Mouse (Mus musculus) brain, embryonic 14.5 days (tissue): ENCODE data around the gene Cfap126. TPM values are rescaled to one million over a fixed set of nuclear protein-coding genes. Genes with fewer than 3 reads are reported as not detected.
A peak's percentile ranks its signal among the peaks of the same experiment; 100 is the strongest.

Experiments
- DNase-seq: peaks from one replicate; pipeline ENCODE4 v3.0.0-alpha.2; 2011; ENCODE audit warnings: low read depth
- CTCF ChIP-seq: fragments of 200-500 bp; IDR thresholded peaks from 2 replicates; pipeline ENCODE4 v1.5.1; 2012; ENCODE audit warnings: inconsistent platforms, mild to moderate bottlenecking, moderate library complexity, borderline replicate concordance; ENCODE audit not compliant: insufficient read depth, insufficient read length; ENCODE audit errors: extremely low read depth
- POLR2A ChIP-seq: fragments of 200-500 bp; IDR thresholded peaks from 2 replicates; pipeline ENCODE4 v1.6.1; 2012; ENCODE audit warnings: mild to moderate bottlenecking, inconsistent platforms, borderline replicate concordance; ENCODE audit not compliant: poor library complexity, insufficient read depth, insufficient read length, severe bottlenecking; ENCODE audit errors: extremely low read depth
- polyA plus RNA-seq: library from polyadenylated mRNA; depleted of rRNA; stranded (reverse); fragments of >200 nt; gene quantifications from 2 replicates; pipeline ENCODE4 v1.2.3, GENCODE M21; 2012; rRNA removed

Cfap126 gene
- polyA plus RNA-seq, 1 experiment = 16.7 TPM

GRCm38 (mm10) chr1:171156644-171157043, 42.9 kb downstream of the Cfap126 start:
- TF ChIP-seq POLR2A (no peak), CTCF (no peak)
- no peak for DNase-seq

GRCm38 (mm10) chr1:171157965-171158364, 44.2 kb downstream of the Cfap126 start:
- DNase-seq = no peak
- TF ChIP-seq POLR2A (no peak), CTCF (no peak)

- no peak for DNase-seq
These were observed 45.8 kb downstream of the Cfap126 start for GRCm38 (mm10) chr1:171159485-171159975.

GRCm38 (mm10) chr1:171162526-171162925, 48.8 kb downstream of the Cfap126 start:
- TF ChIP-seq POLR2A (no peak), CTCF (no peak)
- no peak for DNase-seq

More at GRCm38 (mm10) chr1:171159485-171159975, 45.8 kb downstream of the Cfap126 start:
- TF ChIP-seq POLR2A (no peak), CTCF (no peak)

GRCm38 (mm10) chr1:171164258-171164657, 50.5 kb downstream of the Cfap126 start:
- DNase-seq = peak; percentile 30
- TF ChIP-seq POLR2A = no peak
- peak; percentile 40; the same call in 1 of the 2 replicates for TF ChIP-seq CTCF

- no peak for TF ChIP-seq CTCF
- no peak for TF ChIP-seq POLR2A
- no peak for DNase-seq
These were observed 52.1 kb downstream of the Cfap126 start for GRCm38 (mm10) chr1:171165629-171166345.

GRCm38 (mm10) chr1:171168906-171169305, 55.2 kb downstream of the Cfap126 start:
- DNase-seq = no peak
- no peak for TF ChIP-seq POLR2A
- no peak for TF ChIP-seq CTCF

GRCm38 (mm10) chr1:171169913-171170312, 56.2 kb downstream of the Cfap126 start:
- TF ChIP-seq CTCF = no peak
- TF ChIP-seq POLR2A = no peak
- DNase-seq = no peak

- DNase-seq = no peak
- no peak for TF ChIP-seq POLR2A
- no peak for TF ChIP-seq CTCF
These were observed 57.4 kb downstream of the Cfap126 start for GRCm38 (mm10) chr1:171171138-171171537.

GRCm38 (mm10) chr1:171172779-171173178, 59.1 kb downstream of the Cfap126 start:
- no peak for DNase-seq
- no peak for TF ChIP-seq CTCF
- no peak for TF ChIP-seq POLR2A

Other genes with a start within 250 kb of the Cfap126 start
- gene Atf6, start 246.1 kb upstream of the Cfap126 start, polyA plus RNA-seq = 8.9 and 10.9 TPM in 2 replicates
- 0.67 and 0.97 TPM in 2 replicates for gene Gm26620, start 228.9 kb upstream of the Cfap126 start, polyA plus RNA-seq
- gene Dusp12, start 228.4 kb upstream of the Cfap126 start, polyA plus RNA-seq = 41.5 and 43.8 TPM in 2 replicates
- gene Fcrlb, start 201.0 kb upstream of the Cfap126 start, polyA plus RNA-seq = 0.37 and 0.44 TPM in 2 replicates
- gene Fcrla, start 186.3 kb upstream of the Cfap126 start, polyA plus RNA-seq = not detected in 2 replicates
- gene Fcgr2b, start 137.4 kb upstream of the Cfap126 start, polyA plus RNA-seq = 0.86 and 1.4 TPM in 2 replicates
- gene Fcgr4, start 95.0 kb upstream of the Cfap126 start, polyA plus RNA-seq = 0.34 and 0.38 TPM in 2 replicates
- gene Fcgr3, start 49.0 kb upstream of the Cfap126 start, polyA plus RNA-seq = 4.9 and 7.4 TPM in 2 replicates
- 272 and 337 TPM in 2 replicates for gene Sdhc, start 36.7 kb downstream of the Cfap126 start, polyA plus RNA-seq
- gene Mpz, start 36.8 kb downstream of the Cfap126 start, polyA plus RNA-seq = 1.1 and 5.1 TPM in 2 replicates
- 10.0 and 22.6 TPM in 2 replicates for gene Pcp4l1, start 82.3 kb downstream of the Cfap126 start, polyA plus RNA-seq
- 0.03 and 0.09 TPM in 2 replicates for gene Nr1i3, start 100.1 kb downstream of the Cfap126 start, polyA plus RNA-seq
- 35.8 and 38.1 TPM in 2 replicates for gene Tomm40l, start 108.6 kb downstream of the Cfap126 start, polyA plus RNA-seq
- gene Apoa2, start 111.1 kb downstream of the Cfap126 start, polyA plus RNA-seq = 2.7 and 3.7 TPM in 2 replicates
- gene Fcer1g, start 120.4 kb downstream of the Cfap126 start, polyA plus RNA-seq = 16.5 and 18.2 TPM in 2 replicates
- gene Adamts4, start 136.5 kb downstream of the Cfap126 start, polyA plus RNA-seq = 4.1 and 4.6 TPM in 2 replicates
- 130 and 153 TPM in 2 replicates for gene Ndufs2, start 137.5 kb downstream of the Cfap126 start, polyA plus RNA-seq
- 101 and 122 TPM in 2 replicates for gene B4galt3, start 156.4 kb downstream of the Cfap126 start, polyA plus RNA-seq
- 70.7 and 111 TPM in 2 replicates for gene Ppox, start 167.3 kb downstream of the Cfap126 start, polyA plus RNA-seq
- gene Usp21, start 174.1 kb downstream of the Cfap126 start, polyA plus RNA-seq = 110 and 136 TPM in 2 replicates
- gene Ufc1, start 181.1 kb downstream of the Cfap126 start, polyA plus RNA-seq = 52.7 and 63.1 TPM in 2 replicates
- 62.1 and 63.5 TPM in 2 replicates for gene Dedd, start 215.2 kb downstream of the Cfap126 start, polyA plus RNA-seq
- 57.0 and 73.1 TPM in 2 replicates for gene Nit1, start 231.7 kb downstream of the Cfap126 start, polyA plus RNA-seq
- 45.5 and 90.3 TPM in 2 replicates for gene Pfdn2, start 231.8 kb downstream of the Cfap126 start, polyA plus RNA-seq
- 3.1 and 3.7 TPM in 2 replicates for gene Klhdc9, start 246.9 kb downstream of the Cfap126 start, polyA plus RNA-seq